Mouse (Mus musculus) fat pad, adult 2 months (tissue): ENCODE measurements at regions not wholly inside any gene's neighbourhood (a gene's known extent, or its start where the extent isn't known, plus 50 kb on each side); places are given as distances from the start of the nearest gene placed in this dataset.

Source experiments
- DNase-seq: peaks from one replicate; pipeline ENCODE4 v3.0.0-alpha.2; 2011; ENCODE audit warnings: low read depth, low spot score; ENCODE audit errors: extremely low read depth

GRCm38 (mm10) chr6:17157270-17157669 lies 92.3 kb downstream of the Tes start:
- no peak for DNase-seq

- DNase-seq: no peak
These were observed 105.2 kb downstream of the Tes start for GRCm38 (mm10) chr6:17169971-17170781.

- no peak for DNase-seq
These were observed 105.9 kb downstream of the Tes start for GRCm38 (mm10) chr6:17170782-17171272.

GRCm38 (mm10) chr6:17171273-17172011 lies 106.5 kb downstream of the Tes start:
- DNase-seq: no peak

- DNase-seq: peak; percentile 68
These were observed 107.1 kb downstream of the Tes start for GRCm38 (mm10) chr6:17172050-17172449.

GRCm38 (mm10) chr6:17177153-17177552 lies 103.8 kb upstream of the Cav2 start:
- DNase-seq: no peak

GRCm38 (mm10) chr6:17179476-17179875 lies 101.5 kb upstream of the Cav2 start:
- DNase-seq: no peak

GRCm38 (mm10) chr6:17186604-17187003 lies 94.4 kb upstream of the Cav2 start:
- no peak for DNase-seq

GRCm38 (mm10) chr6:17187106-17187505 lies 93.9 kb upstream of the Cav2 start:
- no peak for DNase-seq

GRCm38 (mm10) chr6:17195538-17195937 lies 85.4 kb upstream of the Cav2 start:
- no peak for DNase-seq

- DNase-seq: no peak
These were observed 83.1 kb upstream of the Cav2 start for GRCm38 (mm10) chr6:17197728-17198397.

- no peak for DNase-seq
These were observed 82.1 kb upstream of the Cav2 start for GRCm38 (mm10) chr6:17198876-17199275.

GRCm38 (mm10) chr6:17201916-17202636 lies 78.9 kb upstream of the Cav2 start:
- DNase-seq: peak; percentile 86

- DNase-seq: peak; percentile 68
These were observed 77.7 kb upstream of the Cav2 start for GRCm38 (mm10) chr6:17203302-17203701.

- DNase-seq: peak; percentile 71
These were observed 76.9 kb upstream of the Cav2 start for GRCm38 (mm10) chr6:17203900-17204686.

- DNase-seq: no peak
These were observed 74.1 kb upstream of the Cav2 start for GRCm38 (mm10) chr6:17206932-17207331.

GRCm38 (mm10) chr6:17209792-17210191 lies 71.2 kb upstream of the Cav2 start:
- DNase-seq: no peak

GRCm38 (mm10) chr6:17211346-17211745 lies 69.6 kb upstream of the Cav2 start:
- DNase-seq: no peak

GRCm38 (mm10) chr6:17214774-17215173 lies 66.2 kb upstream of the Cav2 start:
- no peak for DNase-seq

GRCm38 (mm10) chr6:17216442-17216841 lies 64.5 kb upstream of the Cav2 start:
- no peak for DNase-seq
